Mouse (Mus musculus) CH12.LX (cell line): ENCODE measurements at regions not wholly inside any gene's neighbourhood (a gene's known extent, or its start where the extent isn't known, plus 50 kb on each side); places are given as distances from the start of the nearest gene placed in this dataset.

Experiments
- DNase-seq: peaks from one replicate; pipeline ENCODE4 v3.0.0-alpha.2; 2013; ENCODE audit errors: extremely low read depth
- H3K27ac ChIP-seq: 2 replicates; pipeline ENCODE4 v1.5.1; 2012; ENCODE audit warnings: low read depth, mild to moderate bottlenecking, control low read depth, moderate library complexity; ENCODE audit not compliant: insufficient read depth
- H3K27me3 ChIP-seq: replicated peaks from 2 replicates; pipeline ENCODE3; 2012; ENCODE audit warnings: inconsistent platforms
- H3K36me3 ChIP-seq, 2 experiments: replicated peaks in 1 of 2; 2 replicates each; pipeline versions ENCODE3 to v1.6.1; 2012; ENCODE audit warnings: inconsistent platforms in 1 of 2, low read length in 1 of 2, mild to moderate bottlenecking in 1 of 2, mixed read lengths in 1 of 2, moderate library complexity in 1 of 2; ENCODE audit not compliant: control insufficient read depth in 1 of 2, insufficient read depth in 1 of 2
- H3K4me1 ChIP-seq, 2 experiments: 2 replicates each; pipeline ENCODE4 v1.6.1; 2012; ENCODE audit warnings: inconsistent platforms in 1 of 2, moderate library complexity in 1 of 2; ENCODE audit not compliant: insufficient read depth in 2 of 2, control insufficient read depth in 1 of 2
- H3K4me2 ChIP-seq: 2 replicates; pipeline ENCODE4 v1.6.1; 2012; ENCODE audit warnings: low read depth, mild to moderate bottlenecking, control low read depth; ENCODE audit not compliant: poor library complexity, insufficient read depth, severe bottlenecking
- H3K4me3 ChIP-seq, 3 experiments: fragments of 150-350 bp in 1 of 3; sonication (generic) in 1 of 3; replicated peaks in 1 of 3; 2 replicates each; pipeline versions ENCODE3 to v1.5.1; 2011 to 2012; ENCODE audit warnings: low read depth in 2 of 3, low read length in 2 of 3, mild to moderate bottlenecking in 2 of 3, moderate library complexity in 2 of 3, control low read depth in 1 of 3, improper control_type of control experiment in 1 of 3, inconsistent platforms in 1 of 3, mixed read lengths in 1 of 3; ENCODE audit not compliant: poor library complexity in 1 of 3
- H3K79me2 ChIP-seq: replicated peaks from 2 replicates; pipeline ENCODE4 v1.6.1; 2012; ENCODE audit warnings: mild to moderate bottlenecking, moderate library complexity; ENCODE audit not compliant: control insufficient read depth, poor library complexity, insufficient read depth, severe bottlenecking; ENCODE audit errors: extremely low read depth
- H3K9ac ChIP-seq: 2 replicates; pipeline ENCODE4 v1.6.1; 2012; ENCODE audit warnings: low read depth, mild to moderate bottlenecking, control low read depth, moderate library complexity; ENCODE audit not compliant: insufficient read depth
- H3K9me3 ChIP-seq: replicated peaks from 2 replicates; pipeline ENCODE3; 2012; ENCODE audit warnings: low read length, inconsistent platforms, mixed read lengths
- CHD2 ChIP-seq: IDR thresholded peaks from 2 replicates; pipeline ENCODE4 v1.6.1; 2011; ENCODE audit warnings: low read length, improper control_type of control experiment
- CTCF ChIP-seq, 2 experiments: IDR thresholded peaks in 1 of 2; conservative IDR thresholded peaks in 1 of 2; 2 replicates each; pipeline ENCODE4 v1.5.1; 2011 to 2012; ENCODE audit warnings: low read depth in 2 of 2, low read length in 2 of 2, improper control_type of control experiment in 1 of 2, inconsistent platforms in 1 of 2, mild to moderate bottlenecking in 1 of 2, moderate library complexity in 1 of 2
- ELF1 ChIP-seq: IDR thresholded peaks from 2 replicates; pipeline ENCODE4 v1.6.1; 2014; ENCODE audit warnings: low read depth, mild to moderate bottlenecking, inconsistent platforms, low read length, improper control_type of control experiment
- EP300 ChIP-seq: IDR thresholded peaks from 2 replicates; pipeline ENCODE4 v1.6.1; 2011; ENCODE audit warnings: low read length, improper control_type of control experiment
- ETS1 ChIP-seq: conservative IDR thresholded peaks from 2 replicates; pipeline ENCODE4 v1.6.1; 2012; ENCODE audit warnings: low read depth, mild to moderate bottlenecking, inconsistent platforms, low read length, improper control_type of control experiment, moderate library complexity
- GABPA ChIP-seq: IDR thresholded peaks from 2 replicates; pipeline ENCODE4 v1.6.1; 2012; ENCODE audit warnings: low read depth, low read length, improper control_type of control experiment, inconsistent platforms; ENCODE audit not compliant: insufficient replicate concordance
- HCFC1 ChIP-seq: IDR thresholded peaks from 2 replicates; pipeline ENCODE4 v1.6.1; 2012; ENCODE audit warnings: low read depth, mild to moderate bottlenecking, inconsistent platforms, low read length, improper control_type of control experiment
- JUN ChIP-seq: IDR thresholded peaks from 2 replicates; pipeline ENCODE4 v1.6.1; 2011; ENCODE audit warnings: low read depth, mild to moderate bottlenecking, low read length, improper control_type of control experiment, moderate library complexity; ENCODE audit not compliant: insufficient read depth
- JUND ChIP-seq: conservative IDR thresholded peaks from 2 replicates; pipeline ENCODE4 v1.6.1; 2011; ENCODE audit warnings: low read depth, low read length, improper control_type of control experiment
- KAT2A ChIP-seq: IDR thresholded peaks from 2 replicates; pipeline ENCODE4 v1.6.1; 2012; ENCODE audit warnings: low read length, improper control_type of control experiment, inconsistent platforms; ENCODE audit not compliant: insufficient replicate concordance
- MAX ChIP-seq: IDR thresholded peaks from 2 replicates; pipeline ENCODE4 v1.6.1; 2011; ENCODE audit warnings: low read length, improper control_type of control experiment
- MEF2A ChIP-seq: IDR thresholded peaks from 2 replicates; pipeline ENCODE4 v1.6.1; 2014; ENCODE audit warnings: low read depth, mild to moderate bottlenecking, inconsistent platforms, low read length, improper control_type of control experiment, borderline replicate concordance
- MXI1 ChIP-seq: IDR thresholded peaks from 2 replicates; pipeline ENCODE4 v1.6.1; 2011; ENCODE audit warnings: mild to moderate bottlenecking, low read depth, low read length, improper control_type of control experiment
- NELFE ChIP-seq: IDR thresholded peaks from 2 replicates; pipeline ENCODE4 v1.6.1; 2011; ENCODE audit warnings: low read depth, low read length, improper control_type of control experiment
- NRF1 ChIP-seq: IDR thresholded peaks from 2 replicates; pipeline ENCODE4 v1.6.1; 2014; ENCODE audit warnings: low read depth, mild to moderate bottlenecking, inconsistent platforms, low read length, improper control_type of control experiment, moderate library complexity
- POLR2A ChIP-seq: IDR thresholded peaks from 2 replicates; pipeline ENCODE4 v1.6.1; 2011; ENCODE audit warnings: low read depth, mild to moderate bottlenecking, improper control_type of control experiment, low read length
- SMC3 ChIP-seq: IDR thresholded peaks from 2 replicates; pipeline ENCODE4 v1.6.1; 2011; ENCODE audit warnings: low read depth, low read length, improper control_type of control experiment
- TBP ChIP-seq: conservative IDR thresholded peaks from 2 replicates; pipeline ENCODE4 v1.6.1; 2011; ENCODE audit warnings: low read depth, low read length, improper control_type of control experiment
- TCF12 ChIP-seq: IDR thresholded peaks from 2 replicates; pipeline ENCODE4 v1.6.1; 2014; ENCODE audit warnings: low read depth, mild to moderate bottlenecking, inconsistent platforms, low read length, improper control_type of control experiment
- UBTF ChIP-seq: IDR thresholded peaks from 2 replicates; pipeline ENCODE4 v1.6.1; 2012; ENCODE audit warnings: low read depth, mild to moderate bottlenecking, inconsistent platforms, low read length, improper control_type of control experiment, moderate library complexity
- USF1 ChIP-seq: IDR thresholded peaks from 2 replicates; pipeline ENCODE4 v1.6.1; 2014; ENCODE audit warnings: low read depth, mild to moderate bottlenecking, inconsistent platforms, low read length, improper control_type of control experiment
- ZMIZ1 ChIP-seq: IDR thresholded peaks from 2 replicates; pipeline ENCODE4 v1.6.1; 2012; ENCODE audit warnings: low read depth, mild to moderate bottlenecking, inconsistent platforms, low read length, improper control_type of control experiment
- dilution Hi-C: fragments of 300-500 bp; cut with MboI; formaldehyde crosslinking; loops from 2 replicates; pipeline ENCODE4 v1.14.3; 2020; ENCODE audit warnings: low sequenced_read_pairs; ENCODE audit not compliant: extremely low pct_unique_long_range_greater_than_20kb, extremely low pct_ligation_motif_present
- in situ Hi-C: fragments of 300-500 bp; cut with MboI; formaldehyde crosslinking; loops from 3 replicates; pipeline ENCODE4 v1.14.3; 2019; ENCODE audit warnings: low sequenced_read_pairs, low pct_ligation_motif_present, low pct_unique_long_range_greater_than_20kb, mixed read lengths

DNA sequence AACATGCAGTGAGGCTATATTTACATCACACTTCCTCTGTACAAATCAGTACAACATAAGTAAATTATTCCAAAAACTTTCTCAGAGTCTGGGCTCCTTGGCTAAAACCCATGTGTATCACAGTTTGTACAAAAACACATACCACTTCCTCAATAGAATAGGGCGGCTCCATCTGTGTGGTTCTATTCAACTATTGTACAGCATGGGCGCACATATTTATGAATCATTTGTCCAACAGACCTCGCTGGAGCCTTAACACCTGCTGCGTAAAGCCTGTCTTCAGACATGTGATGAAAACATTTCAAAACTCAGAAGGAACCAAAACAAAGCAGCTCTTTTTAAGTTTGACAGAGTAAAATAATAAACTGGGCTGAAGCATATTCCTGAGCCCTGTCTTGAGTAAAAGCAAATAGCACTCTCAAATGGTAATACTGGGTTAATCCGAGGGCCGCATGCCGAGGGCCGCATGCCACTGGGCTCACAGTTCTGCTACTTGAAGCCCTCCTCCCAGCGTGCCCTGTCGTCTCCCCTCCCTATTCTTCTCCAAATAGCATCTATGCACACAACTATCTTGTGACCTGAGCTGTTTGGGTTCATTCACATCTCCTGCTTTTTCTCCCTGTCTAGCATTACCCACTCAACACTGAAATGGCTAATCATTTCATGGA lies 543.1 kb downstream of the Efna5 start:
- H3K4me3 ChIP-seq = no peak overlapping the region
- no peaks in the 10 kb centered on the region for H3K4me1 ChIP-seq
- no peaks in the 10 kb centered on the region for H3K27me3 ChIP-seq
- no peak for TF ChIP-seq KAT2A
- TF ChIP-seq NELFE = no peak
- TF ChIP-seq CHD2 = no peak
- no peak for TF ChIP-seq TCF12
- TF ChIP-seq UBTF = no peak
- no peak for TF ChIP-seq CTCF (conservative IDR thresholded peaks at IDR 0.05 in 1 of 2, IDR thresholded peaks at IDR 0.05 in 1 of 2; ENCODE audit: low read depth in 2 of 2, low read length in 2 of 2)
- no peak for TF ChIP-seq MAX
- no peak for TF ChIP-seq HCFC1
- TF ChIP-seq GABPA = no peak
- no peaks in the 10 kb centered on the region for H3K36me3 ChIP-seq
- no peak overlapping the region for H3K27ac ChIP-seq
- no peaks in the 10 kb centered on the region for H3K79me2 ChIP-seq
- H3K9ac ChIP-seq = no peak overlapping the region
- H3K4me2 ChIP-seq = no peak overlapping the region
- H3K9me3 ChIP-seq = peaks cover 37% of the 10 kb centered on the region
- in situ Hi-C loops = no loop called here
- dilution Hi-C loops = no loop called here
- DNase-seq = no peak

- dilution Hi-C loops = no loop called here
- H3K9ac ChIP-seq = no peak overlapping the region
- no peak overlapping the region for H3K4me2 ChIP-seq
- peaks cover 14% of the 10 kb centered on the region for H3K9me3 ChIP-seq
- no peak overlapping the region for H3K27ac ChIP-seq
- no peaks in the 10 kb centered on the region for H3K27me3 ChIP-seq
- no peak for TF ChIP-seq JUND
- TF ChIP-seq USF1 = no peak
- TF ChIP-seq POLR2A = no peak
- TF ChIP-seq MEF2A = no peak
- no peak for TF ChIP-seq EP300
- no peak for TF ChIP-seq JUN
- TF ChIP-seq ELF1 = no peak
- TF ChIP-seq TBP = no peak
- no peak for TF ChIP-seq NRF1
- no peak for TF ChIP-seq NELFE
- no peak for TF ChIP-seq ZMIZ1
- TF ChIP-seq MXI1 = no peak
- TF ChIP-seq KAT2A = no peak
- no peak for TF ChIP-seq SMC3
- no peak for TF ChIP-seq ETS1
- DNase-seq = no peak
- in situ Hi-C loops = no loop called here
- H3K4me1 ChIP-seq = no peaks in the 10 kb centered on the region
- H3K79me2 ChIP-seq = no peaks in the 10 kb centered on the region
- no peak overlapping the region for H3K4me3 ChIP-seq
- no peaks in the 10 kb centered on the region for H3K36me3 ChIP-seq
Observed at GRCm38 (mm10) chr17:62330226-62330625, 550.9 kb downstream of the Efna5 start.
